Mouse (Mus musculus) thymus, postnatal 14 days (tissue): ENCODE measurements around the gene Tbcd.

Experiments used
- DNase-seq: peaks from one replicate; pipeline ENCODE4 v3.0.0; 2021

The Tbcd gene

DNA sequence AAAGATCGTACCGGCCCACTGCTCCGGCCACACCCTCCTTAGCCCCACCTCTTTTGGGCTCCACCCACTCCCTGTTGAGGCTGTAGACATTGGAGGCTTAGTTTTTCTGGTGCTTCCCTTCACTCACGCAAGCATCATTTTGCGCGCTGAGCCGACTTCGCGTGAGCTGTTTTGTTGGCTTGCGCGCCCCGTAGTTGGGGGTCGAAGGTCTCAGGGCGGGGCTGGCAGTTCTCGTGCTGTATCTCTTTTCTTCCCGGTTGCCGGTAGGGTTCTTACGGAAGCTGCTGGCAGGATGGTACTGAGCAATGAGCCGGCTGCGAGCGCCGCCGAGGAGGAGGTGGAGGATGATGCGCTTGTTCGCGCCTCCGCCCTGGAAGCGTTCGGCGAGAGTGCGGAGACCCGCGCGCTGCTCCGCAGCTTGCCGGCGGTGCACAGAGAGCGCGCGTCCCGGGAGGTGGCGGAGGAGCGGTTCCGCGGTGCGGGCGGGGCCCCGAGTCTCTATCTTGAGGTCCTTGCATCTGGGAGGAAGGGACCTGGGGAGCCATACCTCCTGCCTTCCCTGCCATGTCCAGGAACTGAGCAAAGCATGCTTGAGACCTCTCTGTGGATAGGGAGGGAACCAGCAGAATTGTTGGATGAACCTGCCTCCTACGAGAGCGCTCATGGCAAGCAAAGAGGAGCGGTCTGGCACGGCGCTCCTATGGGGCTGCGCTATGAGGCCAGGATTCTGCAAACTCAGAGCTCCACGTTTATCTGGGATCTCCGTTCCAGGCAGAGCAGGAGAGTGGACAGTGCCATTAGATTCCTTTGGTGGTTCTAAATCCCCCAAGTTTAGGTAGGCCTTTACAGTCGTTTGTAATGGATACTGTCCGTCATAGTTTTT, at the start of gene Tbcd:
Gene Tbcd, plus strand, starts transcription at position 197 of the 883 bp plus-strand sequence.
- DNase-seq: peak; percentile 96

DNA sequence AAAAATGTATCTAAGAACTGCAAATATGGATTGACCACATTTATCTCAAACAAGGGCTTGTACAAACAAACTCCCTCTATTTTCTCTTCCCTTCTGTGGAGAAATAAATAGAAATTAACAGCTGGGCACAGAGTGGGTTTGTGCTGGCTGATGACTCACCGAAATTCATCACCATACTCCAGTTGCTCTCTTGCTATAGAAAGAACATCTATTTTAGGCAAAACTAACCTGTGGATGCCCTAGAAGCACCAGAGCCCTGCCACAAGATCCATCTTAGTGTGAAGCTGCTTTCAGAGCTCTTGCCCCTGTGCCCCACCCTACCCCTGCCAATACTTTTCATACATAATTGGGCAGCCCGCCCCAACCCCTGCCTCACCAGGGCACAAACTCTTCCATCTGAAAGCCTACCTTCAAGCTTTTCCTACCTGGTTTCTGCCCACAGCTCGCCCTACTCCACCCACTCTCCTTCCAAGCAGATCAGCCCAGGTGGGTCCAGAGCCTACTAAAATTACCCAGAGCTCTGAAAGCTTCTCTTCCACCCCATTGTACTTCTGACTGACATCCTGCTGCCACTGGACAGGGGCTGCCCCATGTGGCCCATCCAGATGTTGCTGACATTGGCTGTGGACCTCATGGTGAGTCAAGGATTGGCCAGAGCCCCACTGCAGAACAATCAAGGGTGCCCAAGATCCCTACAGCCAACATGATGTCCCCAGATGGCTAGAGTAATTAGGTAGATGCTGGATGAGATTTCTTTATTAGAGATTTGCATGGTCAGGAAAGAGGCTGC, 44.2 kb upstream of the Tbcd start:
- no peak for DNase-seq

DNA sequence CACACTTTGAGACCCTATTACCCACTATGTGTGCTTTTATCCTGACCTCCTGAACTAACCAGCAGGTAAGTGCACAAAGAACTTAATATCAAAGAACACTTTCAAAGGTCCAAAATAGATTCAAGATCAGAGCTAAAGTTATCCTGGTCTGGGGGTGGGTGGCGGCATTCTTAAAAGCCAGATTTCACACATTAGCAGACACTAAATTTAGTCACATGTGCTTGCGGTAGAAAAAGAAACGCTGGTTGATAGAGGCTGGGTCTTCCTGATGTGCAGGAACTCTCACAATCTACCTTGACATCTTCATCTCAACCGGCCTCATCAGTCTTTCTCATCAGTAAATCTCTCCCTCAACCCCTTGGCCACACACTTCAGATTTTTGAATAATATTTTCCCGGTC, 37.0 kb upstream of the Tbcd start:
- DNase-seq: no peak

DNA sequence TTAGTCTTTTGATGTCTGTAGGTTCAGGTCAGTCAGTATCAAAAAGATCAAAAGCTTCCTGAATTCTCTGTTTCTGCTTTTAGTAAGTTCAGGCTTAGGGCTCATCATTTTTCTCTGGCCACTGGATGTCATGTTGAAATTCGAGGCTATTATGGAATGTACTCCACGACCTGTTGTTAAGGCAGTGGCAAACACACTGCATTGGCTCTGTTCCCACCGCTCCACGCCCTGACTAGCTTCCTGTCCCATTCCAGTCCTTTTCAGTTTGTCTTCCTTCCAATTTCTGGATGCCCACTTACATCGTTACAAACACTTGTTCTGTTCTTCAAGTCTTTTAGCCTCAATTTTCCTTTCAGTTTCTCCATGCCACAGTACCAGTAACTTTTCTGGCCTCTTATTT, 36.4 kb upstream of the Tbcd start:
- no peak for DNase-seq

DNA sequence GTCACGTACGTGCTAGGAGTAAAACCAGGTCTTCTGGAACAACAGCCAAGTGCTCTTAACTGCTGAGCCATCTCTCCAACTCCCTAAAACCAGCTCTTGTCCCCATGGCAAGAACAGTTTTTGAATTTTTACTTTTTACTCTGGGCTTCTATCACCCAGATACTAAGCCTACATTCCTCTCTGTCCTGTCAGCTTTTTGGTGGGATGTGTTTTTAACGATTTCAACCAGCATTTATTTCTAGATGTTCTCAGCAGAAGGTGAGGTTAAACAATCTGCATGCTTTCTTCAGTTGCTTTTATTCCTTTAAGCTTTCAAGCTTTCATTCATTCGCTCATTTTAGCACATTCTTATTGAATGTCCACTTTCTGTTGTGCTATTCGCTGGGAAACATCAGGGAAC, 33.8 kb upstream of the Tbcd start:
- no peak for DNase-seq

DNA sequence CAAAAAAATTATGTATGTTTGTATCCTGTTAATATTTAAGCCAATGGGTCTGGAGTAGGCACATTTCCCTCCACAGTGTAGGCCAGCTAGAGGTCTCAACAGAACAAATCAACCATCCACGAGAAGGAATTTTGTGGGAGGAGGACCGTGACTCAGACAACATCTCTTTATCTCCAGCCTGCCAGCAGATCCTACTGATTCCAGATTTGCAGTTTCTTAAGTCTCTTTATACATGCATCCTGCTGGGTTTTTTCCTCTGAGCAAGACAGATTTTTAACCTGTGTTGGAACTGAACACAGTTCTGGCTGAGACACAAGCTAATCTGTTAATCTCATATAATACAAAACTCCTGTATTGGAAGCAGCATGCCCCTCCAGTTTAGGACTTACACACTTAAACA, 32.8 kb upstream of the Tbcd start:
- DNase-seq: no peak

DNA sequence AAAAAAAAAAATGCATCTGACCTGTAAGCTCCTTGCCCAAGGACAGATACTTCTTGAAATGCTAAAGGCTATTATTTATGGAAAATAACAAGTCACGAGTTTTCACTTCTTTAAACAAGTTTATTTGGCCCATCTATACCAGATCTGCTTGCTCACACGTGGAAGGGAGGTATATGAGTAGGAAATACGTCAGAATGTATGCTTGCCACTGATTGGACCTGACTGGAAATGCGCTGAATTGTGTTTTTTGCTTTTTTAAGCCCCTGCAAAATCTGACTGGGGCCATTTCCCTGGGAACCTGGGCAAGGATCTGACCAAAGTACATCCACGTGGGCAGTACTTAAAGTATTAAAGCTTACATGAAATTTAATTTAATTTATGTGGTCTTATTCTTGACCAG, 31.4 kb upstream of the Tbcd start:
- no peak for DNase-seq

DNA sequence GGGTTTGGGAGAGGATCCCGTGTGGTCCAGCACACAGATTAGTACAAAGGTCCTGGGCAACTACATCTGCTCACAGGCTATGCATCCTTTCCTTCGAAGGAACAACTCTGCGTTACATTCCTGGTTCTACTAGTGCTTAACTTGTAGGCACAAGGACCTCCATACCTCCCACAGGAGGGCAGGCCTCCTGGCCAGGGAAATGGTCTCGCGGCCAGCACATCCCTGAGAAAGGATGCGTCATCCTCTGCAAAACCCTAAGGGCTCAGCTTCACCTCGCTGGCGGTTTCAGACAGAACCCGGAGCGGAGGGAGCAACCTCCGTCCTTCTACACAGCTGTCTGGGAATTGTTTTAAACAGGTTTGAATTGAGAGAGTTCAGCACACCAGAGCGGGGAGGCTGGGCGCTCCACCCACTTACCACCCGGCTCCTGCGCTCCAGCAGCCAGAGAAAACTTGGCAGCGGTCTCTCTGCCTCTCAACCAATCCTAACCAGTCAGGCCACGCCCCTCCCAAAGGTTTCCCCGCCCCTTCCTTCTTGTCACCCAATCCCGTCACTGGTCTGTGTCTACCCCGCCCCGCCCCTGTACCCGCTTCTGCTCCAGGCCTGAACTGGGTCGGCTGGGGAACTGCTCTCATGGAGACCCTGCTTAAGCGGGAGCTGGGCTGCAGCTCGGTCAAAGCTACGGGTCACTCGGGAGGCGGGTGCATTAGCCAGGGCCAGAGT, 30.8 kb upstream of the Tbcd start, which contains the start of gene Fn3krp:
Gene Fn3krp, plus strand, starts transcription at position 572 of the 723 bp plus-strand sequence.
- DNase-seq: peak; percentile 100

DNA sequence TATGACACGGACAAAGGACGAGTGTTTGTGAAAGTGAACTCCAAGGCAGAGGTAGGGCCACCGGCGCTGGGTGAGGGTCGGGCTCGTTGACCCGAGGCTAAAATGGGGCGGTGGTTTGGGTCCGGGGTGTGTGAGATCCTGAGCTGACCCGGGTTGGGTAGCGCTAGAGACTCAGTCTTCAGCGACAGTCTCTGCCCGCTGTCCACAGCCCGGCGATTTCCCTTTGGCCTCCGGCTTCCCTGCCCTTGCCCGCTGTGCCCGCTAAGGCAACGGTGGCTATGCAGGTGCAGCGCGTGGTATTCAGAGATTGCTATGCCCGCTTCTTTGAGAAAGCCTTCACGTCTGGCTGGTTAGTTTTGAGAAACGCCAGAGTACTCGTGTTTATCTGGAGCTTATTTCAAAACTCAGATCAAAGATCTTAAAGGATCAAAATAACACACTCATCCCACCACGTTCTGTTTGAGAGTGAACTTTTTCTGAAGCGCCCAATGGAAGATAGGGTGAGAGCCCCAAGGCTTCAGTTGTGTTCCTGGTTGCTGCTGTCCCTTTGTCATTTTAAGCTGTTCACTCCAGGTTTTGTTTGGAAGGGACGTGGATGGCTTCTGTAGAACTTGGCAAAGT, 30.1 kb upstream of the Tbcd start:
- DNase-seq: no peak

DNA sequence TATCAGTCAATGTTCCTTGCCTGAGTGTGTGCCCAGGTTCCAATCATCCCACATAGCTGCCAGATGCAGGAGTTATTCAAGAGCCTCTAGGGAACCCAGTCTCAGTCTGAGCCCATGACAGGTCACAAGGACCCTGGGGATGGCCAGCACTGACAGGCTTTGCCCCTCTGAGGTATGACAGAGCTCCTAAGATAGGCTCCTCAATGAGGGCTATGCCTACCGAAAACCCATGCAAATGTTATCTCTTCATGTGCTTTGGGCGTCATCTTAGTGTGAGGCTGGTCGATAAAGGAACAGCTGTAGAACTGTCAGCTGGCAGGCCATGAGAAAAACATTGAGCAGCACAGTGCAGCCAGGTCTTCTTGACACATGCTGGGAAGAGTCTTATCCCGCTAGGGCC, 18.4 kb upstream of the Tbcd start:
- DNase-seq: no peak

DNA sequence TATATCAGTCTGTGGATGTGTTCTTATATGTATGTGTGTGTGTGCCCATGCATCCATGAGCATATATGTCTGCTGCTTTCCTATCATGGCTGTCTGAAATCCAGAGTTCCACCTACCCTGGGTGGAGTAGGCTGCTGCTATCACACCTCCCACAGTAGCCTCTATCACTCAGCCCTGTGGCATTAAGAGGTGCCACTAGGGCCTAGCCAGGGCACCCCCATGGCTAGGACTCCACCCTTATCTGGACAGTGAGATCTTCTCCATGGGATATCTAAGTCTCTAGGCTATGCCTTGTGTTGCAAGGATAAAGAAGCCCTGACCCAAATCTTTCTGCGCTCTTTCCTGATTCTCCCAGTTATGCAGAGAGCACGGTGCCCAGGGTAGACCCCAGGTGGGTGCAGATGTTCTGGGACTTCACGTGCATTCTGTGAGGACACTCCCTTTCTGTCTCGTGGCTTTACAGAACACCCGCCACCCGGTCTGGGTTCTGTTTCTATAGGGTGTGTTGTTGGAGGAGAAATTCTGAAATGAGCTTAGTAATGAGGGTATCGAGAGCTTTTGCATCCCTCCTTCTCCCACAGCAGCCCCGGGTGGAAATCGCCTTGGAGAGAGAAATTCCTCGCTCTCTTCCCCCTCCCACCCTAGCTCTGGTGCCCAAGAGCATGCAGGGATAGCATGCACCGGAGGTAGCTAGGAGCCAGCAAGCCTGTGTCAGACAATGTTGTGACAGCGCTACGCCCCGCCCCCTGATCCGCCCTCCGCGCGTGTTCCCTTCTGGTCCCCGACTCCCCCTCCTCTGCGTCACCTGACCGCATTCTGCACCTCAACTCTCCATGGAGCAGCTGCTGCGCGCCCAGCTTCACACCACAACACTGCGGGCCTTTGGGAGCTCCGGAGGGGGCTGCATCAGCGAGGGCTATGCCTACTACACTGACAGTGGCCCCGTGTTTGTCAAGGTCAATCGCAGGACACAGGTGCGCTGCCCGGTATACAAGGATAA, 17.3 kb upstream of the Tbcd start, which contains the start of gene Fn3k:
Gene Fn3k, plus strand, starts transcription at position 758 of the 1,000 bp plus-strand sequence.
- peak; percentile 99 for DNase-seq

DNA sequence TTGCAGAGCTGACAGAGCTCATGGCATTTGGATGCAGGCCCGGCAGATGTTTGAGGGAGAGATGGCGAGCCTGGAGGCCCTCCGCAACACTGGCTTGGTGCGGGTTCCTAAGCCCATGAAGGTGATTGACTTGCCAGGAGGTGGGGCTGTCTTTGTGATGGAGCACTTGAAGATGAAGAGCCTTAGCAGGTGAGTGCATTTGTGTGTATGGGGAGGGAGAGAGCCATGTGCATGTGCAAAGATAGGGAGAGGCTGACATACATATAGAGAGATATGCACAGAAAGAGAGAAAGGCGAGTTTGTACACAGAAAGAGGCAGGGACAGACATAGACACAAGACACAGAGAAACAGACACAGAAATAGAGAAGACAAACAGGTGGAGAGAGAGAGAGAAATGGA, 14.5 kb upstream of the Tbcd start:
- no peak for DNase-seq

DNA sequence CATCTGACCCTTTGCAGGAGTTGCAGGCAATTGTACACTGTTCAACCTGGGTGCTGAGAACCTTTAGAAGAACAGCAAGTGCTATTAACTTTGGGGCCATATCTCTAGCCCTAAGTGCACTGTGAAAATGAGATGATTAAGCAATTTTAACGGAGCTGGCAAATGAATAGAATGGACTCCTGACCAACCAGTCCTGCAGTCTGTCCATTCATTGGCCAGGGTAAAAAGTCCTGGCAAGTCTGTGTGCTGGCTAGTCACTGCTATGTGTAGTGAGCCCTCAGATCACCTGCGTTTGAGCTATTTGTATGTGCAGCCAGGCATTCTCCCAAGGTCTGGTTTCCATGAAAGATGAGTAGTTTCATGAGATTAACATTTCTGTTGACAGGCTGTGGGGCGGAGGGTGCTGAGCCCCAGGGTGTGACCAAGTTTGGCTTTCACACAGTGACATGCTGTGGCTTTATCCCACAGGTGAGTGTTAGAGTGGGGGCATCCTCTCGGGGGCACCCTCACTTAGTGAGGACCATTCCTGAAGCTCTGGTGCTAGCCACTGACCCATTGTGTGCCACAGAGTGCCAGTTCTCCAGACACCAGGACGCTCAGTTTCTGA, 12.0 kb upstream of the Tbcd start:
- no peak for DNase-seq

DNA sequence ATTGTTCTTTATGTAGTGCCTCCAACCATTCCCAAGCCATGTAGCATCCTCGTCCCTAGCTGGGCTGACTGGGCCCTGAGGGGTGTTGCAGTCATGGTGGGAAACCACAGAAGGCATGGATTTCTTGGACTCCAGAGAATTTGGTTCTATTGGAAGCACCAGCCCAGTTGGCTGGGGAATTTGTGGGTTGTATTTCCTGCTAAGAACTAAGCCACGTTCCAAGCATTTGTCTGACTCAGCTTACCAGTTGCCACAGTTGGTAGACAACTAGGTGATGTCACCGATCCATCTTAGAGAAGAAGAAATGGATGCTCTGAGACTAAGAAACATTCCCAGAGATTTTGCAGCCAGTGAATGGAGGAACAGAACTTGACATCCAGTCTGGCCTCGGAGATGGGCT, 10.1 kb upstream of the Tbcd start:
- no peak for DNase-seq

DNA sequence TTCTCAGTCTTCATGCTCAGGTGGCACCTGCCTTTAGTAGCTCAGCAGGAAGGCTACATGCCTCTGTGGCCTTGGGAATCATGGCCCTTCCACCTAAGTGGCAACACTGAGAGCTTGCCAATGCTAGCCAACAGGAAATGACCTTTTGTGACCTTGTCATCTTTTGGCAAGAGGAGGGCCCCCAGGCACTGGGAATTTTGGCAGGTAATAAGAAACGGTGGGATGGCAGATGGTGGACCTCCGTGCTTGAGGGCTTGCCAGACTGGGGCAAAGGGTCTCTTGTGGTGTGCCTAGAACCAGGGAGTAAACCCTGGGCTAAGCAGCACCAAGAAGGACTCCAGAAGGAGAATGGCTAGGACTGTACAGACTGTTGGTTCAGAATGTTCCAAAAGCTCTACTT, 9.7 kb upstream of the Tbcd start:
- DNase-seq: no peak

DNA sequence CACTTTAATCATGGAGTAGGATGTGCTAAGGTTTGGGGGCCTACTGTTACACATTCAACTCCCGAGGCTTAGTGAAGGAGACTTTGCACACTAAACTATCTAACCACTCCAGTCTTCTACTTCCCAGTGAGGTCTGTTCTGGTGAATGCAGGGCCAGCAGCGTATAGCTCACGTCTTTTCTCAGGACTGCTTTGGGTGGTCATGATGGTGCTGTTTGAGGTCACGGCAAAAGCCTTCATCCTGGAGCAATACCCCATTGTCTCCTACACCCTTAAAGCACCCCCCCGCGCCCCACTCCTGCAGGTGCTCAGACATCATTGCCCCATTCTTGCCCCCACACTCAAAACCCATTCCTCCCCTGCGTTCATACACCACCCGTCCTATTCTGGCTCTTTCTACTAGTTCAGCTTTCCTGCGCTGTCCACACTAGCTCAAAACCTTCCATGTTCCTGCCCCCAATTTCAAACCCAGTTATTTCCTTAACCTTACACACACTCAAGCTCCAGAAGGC, 478 bp upstream of the Tbcd start:
- DNase-seq: peak; percentile 50

DNA sequence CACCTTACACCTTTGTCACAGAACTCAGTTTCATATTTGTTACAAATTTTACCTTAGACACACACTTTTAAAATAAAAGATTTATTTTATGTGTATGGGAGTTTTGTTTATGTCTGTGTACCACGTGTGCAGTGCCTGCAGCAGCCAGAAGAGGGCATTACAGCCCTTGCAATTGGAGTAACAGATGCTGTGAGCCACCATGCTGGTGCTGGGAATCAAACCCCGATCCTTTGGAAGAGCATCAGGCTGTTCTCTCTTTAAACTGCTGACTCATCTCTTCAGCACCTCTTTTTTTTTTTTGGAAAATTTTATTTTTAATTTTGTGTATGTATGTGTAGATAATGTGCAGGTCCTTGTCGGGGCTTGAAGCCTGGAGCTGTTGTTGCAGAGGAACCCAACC, 6.1 kb downstream of the Tbcd start:
- DNase-seq: no peak

DNA sequence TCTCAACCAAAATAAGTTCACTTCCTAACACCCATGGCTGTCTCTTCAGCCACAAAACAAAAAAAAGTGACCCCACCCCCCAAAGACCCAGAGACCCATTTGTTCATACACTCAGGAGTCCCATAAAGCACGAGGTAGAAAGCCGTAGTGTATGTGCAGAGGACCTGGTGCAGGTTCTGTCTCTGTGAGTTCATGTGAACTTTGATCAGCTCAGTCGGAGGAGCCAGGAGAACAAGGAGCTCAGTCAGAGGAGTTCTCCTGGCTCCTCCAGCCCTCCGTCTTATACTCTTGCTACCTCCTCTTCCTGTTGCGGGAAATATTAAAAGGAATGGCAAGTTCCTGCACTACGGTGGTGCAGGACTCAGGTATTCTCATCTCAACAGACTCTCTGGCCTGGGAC, 15.7 kb downstream of the Tbcd start:
- no peak for DNase-seq

DNA sequence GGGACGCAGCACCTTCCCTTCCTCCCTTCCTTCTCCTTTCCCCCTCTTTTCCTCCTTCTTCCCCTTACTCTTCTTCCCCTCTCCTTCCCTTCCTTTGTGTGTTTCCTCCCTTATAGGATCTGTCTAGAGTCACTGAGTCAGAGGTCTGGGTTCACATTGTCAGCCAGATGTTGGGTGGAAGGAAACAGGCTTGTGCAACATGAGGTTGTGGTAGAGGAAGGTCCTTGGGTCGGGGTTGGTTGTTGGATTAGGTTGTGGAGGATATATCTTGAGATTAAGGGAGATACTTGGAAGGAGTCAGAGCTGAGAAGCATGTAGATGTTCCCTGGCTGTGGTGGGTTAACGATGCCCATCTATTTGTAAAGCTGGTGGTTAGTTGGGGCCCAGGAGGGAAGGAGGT, 23.1 kb downstream of the Tbcd start:
- no peak for DNase-seq

DNA sequence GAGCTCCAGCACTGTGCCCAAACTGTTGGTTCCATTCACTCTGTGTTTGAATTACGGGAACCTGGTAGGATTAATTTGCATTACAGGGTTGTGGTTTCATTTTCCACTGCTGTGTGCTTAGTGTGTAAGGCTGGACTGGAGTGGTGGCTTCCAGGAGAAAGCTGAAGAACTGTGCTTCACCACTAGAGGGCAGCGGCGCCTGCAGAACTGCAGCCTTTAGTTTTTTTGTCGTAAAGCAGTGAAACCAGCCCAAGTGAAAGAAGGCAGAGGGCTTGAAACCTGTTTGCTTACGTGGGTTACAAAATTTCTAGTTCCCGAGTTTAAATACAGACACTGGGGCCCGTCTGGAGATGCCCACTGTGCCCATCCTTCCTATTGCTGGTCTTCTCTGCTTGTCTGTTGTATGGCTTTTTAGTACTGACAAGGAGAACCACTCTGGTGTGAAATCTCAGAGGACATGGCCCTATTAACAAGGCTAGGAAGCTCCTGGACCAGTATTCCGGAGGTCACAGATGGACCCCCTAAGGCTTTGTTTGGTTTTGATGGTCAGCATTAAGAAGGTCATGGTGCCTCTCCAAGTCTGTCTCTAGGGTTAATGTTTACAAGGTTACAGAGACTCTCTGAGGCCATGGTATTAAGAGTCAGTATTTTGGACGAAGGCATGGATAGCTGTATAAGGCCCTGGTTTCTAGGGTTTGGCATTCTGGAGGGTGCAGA, 24.1 kb downstream of the Tbcd start:
- DNase-seq: peak; percentile 78
